Mouse (Mus musculus) CD4-positive, CD25-positive, alpha-beta regulatory T cell (primary cell): ENCODE results near the gene Olfr49. TPM values are rescaled to one million over a fixed set of nuclear protein-coding genes. Genes with fewer than 3 reads are reported as not detected.

Experiments used
- polyA plus RNA-seq: library from polyadenylated mRNA; unstranded; fragments of 100-300 nt; shearing (Covaris generic); gene quantifications from one replicate; pipeline ENCODE4 v1.2.1, GENCODE M21; 2017

Olfr49 gene
- polyA plus RNA-seq, result 0.04 TPM

DNA sequence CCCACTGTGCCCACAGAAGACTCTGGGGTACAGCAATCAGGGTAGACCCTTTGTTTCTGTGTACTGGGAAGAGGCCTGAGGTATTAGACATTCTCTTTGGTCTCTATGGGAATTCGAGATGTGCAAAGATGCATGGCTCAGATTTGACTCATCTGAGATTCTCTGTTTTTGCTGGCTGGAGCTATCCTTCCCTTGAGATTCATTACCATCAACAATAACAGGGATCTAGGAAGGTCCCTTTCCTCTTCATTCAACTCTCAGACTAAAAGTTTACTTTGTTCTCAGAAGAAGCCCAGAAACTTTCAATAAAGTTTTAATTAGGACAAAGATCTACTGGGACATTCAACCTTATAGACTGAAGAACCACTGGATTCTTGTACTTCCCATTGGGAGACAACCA lies at the start of gene Olfr49:
Olfr49 (minus strand) TSS at position 101 of the 400 bp plus-strand sequence.

DNA sequence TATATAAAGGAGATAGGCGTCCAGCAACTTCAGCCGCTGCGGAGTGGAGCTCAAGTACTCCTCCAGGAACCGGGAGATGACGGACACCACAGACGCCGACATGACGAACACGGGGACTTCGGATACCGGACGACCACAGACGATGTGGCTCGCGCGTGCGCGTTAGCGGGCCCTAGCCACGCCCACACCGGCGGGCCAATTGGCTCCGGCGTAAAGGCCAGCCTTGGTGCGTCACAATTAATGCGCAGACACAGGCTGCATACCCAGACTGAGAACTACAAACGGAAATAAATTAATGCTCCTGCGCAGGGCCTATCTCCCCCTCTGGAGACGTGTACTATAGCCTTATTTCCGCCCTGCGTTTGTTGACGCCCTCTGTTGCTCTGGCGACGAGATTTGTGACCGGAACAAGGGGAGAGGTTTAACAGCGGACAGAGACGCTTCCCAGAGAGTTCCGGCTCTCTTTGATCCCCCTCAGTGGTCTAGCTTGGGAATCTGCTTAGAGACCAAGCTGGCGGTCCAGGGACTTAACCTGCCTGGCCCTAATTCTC lies 30.9 kb downstream of the Olfr49 start, which contains the start of the genes Dad1 and Abhd4:
Dad1 (minus strand) TSS at position 364 of the 551 bp plus-strand sequence.
Abhd4 (plus strand) TSS at position 448 of the 551 bp plus-strand sequence.

Other genes with a start within 250 kb of the Olfr49 start
- 435 TPM for gene Dad1, start 30.8 kb downstream of the Olfr49 start, polyA plus RNA-seq
- 13.4 TPM for gene Abhd4, start 30.8 kb downstream of the Olfr49 start, polyA plus RNA-seq
- 58.9 TPM for gene Oxa1l, start 75.9 kb upstream of the Olfr49 start, polyA plus RNA-seq
- 1.6 TPM for gene Slc7a7, start 132.8 kb upstream of the Olfr49 start, polyA plus RNA-seq
- gene Mrpl52, start 142.0 kb upstream of the Olfr49 start, polyA plus RNA-seq, result 215 TPM
- gene Mmp14, start 146.7 kb upstream of the Olfr49 start, polyA plus RNA-seq, result 6.9 TPM
- gene Lrp10, start 179.2 kb upstream of the Olfr49 start, polyA plus RNA-seq, result 391 TPM
- 0.71 TPM for gene Rem2, start 191.2 kb upstream of the Olfr49 start, polyA plus RNA-seq
- gene Prmt5, start 232.6 kb upstream of the Olfr49 start, polyA plus RNA-seq, result 44.9 TPM